21 mouse cellular contexts compared by ENCODE assay signal in the genomic region with DNA sequence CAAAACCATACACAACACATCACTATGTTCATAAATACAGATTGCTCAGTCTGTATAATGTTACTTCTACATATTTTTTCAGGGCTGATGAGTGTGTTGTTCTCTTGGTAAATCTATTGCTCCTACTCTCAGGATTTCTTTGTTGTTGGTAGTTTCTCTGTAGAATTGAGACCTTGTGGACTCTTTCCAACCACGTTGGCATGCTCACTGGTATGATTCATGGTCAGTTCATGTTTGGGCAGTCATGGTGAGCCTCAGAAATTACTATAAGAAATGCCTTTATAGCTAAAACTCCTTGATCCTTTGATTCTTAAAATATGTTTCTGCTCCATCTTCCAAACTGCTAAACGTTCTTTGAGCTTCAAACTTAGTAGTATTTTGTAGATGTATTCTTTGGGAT.
DNase-seq lines count a peak whose midpoint lies in the region; ATAC-seq and TF ChIP-seq lines count a peak whose summit lies in the region.
"Had no signal": no experiment of that assay in that cellular context is flagged by ENCODE, and none has a peak within 500 bp of the region (broad histone marks: within the 10 kb centered on the region; RNA-seq: fewer than 3 reads in every experiment).

No protein-coding gene starts in this region.

- H3K9me3 ChIP-seq in liver, postnatal 0 days (ENCODE audit: low read length) = no peaks in the 10 kb centered on the region; the same call in 1 of the 2 replicates
- H3K9me3 ChIP-seq: forebrain, embryonic 15.5 days; heart, embryonic 10.5 days; hindbrain, embryonic 15.5 days; limb, embryonic 13.5 days; liver, embryonic 12.5 days; midbrain, embryonic 12.5 days had no signal

- H3K9ac ChIP-seq in liver, postnatal 0 days (replicated peaks) = no peak overlapping the region
- H3K9ac ChIP-seq: forebrain, embryonic 15.5 days; hindbrain, embryonic 15.5 days; limb, embryonic 13.5 days; liver, embryonic 12.5 days; midbrain, embryonic 12.5 days had no signal

- peak; percentile 14 to 26 for DNase-seq in cerebellum, postnatal 10 days
- DNase-seq in cerebellum, postnatal 4 days (ENCODE audit: low spot score in 2 of 2) = no peak
- DNase-seq in Muller cell, postnatal 12 days (ENCODE audit: inconsistent ontology term) = peak; percentile 71
- DNase-seq in adrenal gland, adult 8-10 months = peak; percentile 4
- DNase-seq in cerebellum, postnatal 36 days = peak; percentile 34 to 42
- no peak for DNase-seq in liver, postnatal 0 days
- no peak for DNase-seq in heart, adult 9 months (ENCODE audit: low spot score in 2 of 2)
- DNase-seq: embryo, embryonic 11 days; heart, postnatal 4 days; kidney, adult 8-10 months; kidney, postnatal 10 days; lung, adult 2 months; lung, postnatal 14 days; thymus, adult 18-20 months; thymus, postnatal 36 days had no signal

- H3K36me3 ChIP-seq in liver, postnatal 0 days (replicated peaks; ENCODE audit: insufficient read depth, low read length) = no peaks in the 10 kb centered on the region
- H3K36me3 ChIP-seq: forebrain, embryonic 15.5 days; heart, embryonic 10.5 days; hindbrain, embryonic 15.5 days; limb, embryonic 13.5 days; liver, embryonic 12.5 days; midbrain, embryonic 12.5 days had no signal

- no peaks in the 10 kb centered on the region for H3K27me3 ChIP-seq in liver, postnatal 0 days (ENCODE audit: insufficient read depth, low read length)
- H3K27me3 ChIP-seq: forebrain, embryonic 15.5 days; hindbrain, embryonic 15.5 days; limb, embryonic 13.5 days; liver, embryonic 12.5 days; midbrain, embryonic 12.5 days had no signal

- H3K27ac ChIP-seq in liver, postnatal 0 days (ENCODE audit: low read depth) = no peak overlapping the region
- H3K27ac ChIP-seq: forebrain, embryonic 15.5 days; heart, embryonic 10.5 days; hindbrain, embryonic 15.5 days; limb, embryonic 13.5 days; liver, embryonic 12.5 days; midbrain, embryonic 12.5 days had no signal

- WGBS in liver, postnatal 0 days (ENCODE audit: insufficient replicate concordance) = 56% methylated on average over 2 of the region's 2 CpGs

- H3K4me3 ChIP-seq in liver, postnatal 0 days (ENCODE audit: low read depth, low read length) = no peak overlapping the region
- H3K4me3 ChIP-seq: forebrain, embryonic 15.5 days; heart, embryonic 10.5 days; hindbrain, embryonic 15.5 days; limb, embryonic 13.5 days; liver, embryonic 12.5 days; midbrain, embryonic 12.5 days had no signal

- no peak for TF ChIP-seq EP300 in liver, postnatal 0 days (IDR thresholded peaks at IDR 0.05; ENCODE audit: low read depth)

- H3K4me1 ChIP-seq in liver, postnatal 0 days (ENCODE audit: insufficient read depth) = no peaks in the 10 kb centered on the region
- H3K4me1 ChIP-seq: forebrain, embryonic 15.5 days; heart, embryonic 10.5 days; hindbrain, embryonic 15.5 days; limb, embryonic 13.5 days; liver, embryonic 12.5 days; midbrain, embryonic 12.5 days had no signal

- TF ChIP-seq CTCF in liver, postnatal 0 days (IDR thresholded peaks at IDR 0.05; ENCODE audit: low read depth) = no peak

- no peak for ATAC-seq in liver, postnatal 0 days
- ATAC-seq: forebrain, embryonic 15.5 days; liver, embryonic 12.5 days had no signal

- no peak overlapping the region for H3K4me2 ChIP-seq in liver, postnatal 0 days (ENCODE audit: low read depth, low read length)
- H3K4me2 ChIP-seq: forebrain, embryonic 15.5 days; hindbrain, embryonic 15.5 days; limb, embryonic 13.5 days; liver, embryonic 12.5 days; midbrain, embryonic 12.5 days had no signal

Comparison
In these comparisons a context has a peak if more than half of its experiments do, and no peak if none do; other contexts are left out.
1. DNase-seq: peak in cerebellum, postnatal 10 days (2 of 2), Muller cell, postnatal 12 days (single experiment), adrenal gland, adult 8-10 months (single experiment) and cerebellum, postnatal 36 days (2 of 2); none in cerebellum, postnatal 4 days (0 of 2), liver, postnatal 0 days (single experiment) and heart, adult 9 months (0 of 2).